Mouse (Mus musculus) cerebellum, adult 9-11 months (tissue): ENCODE measurements at regions not wholly inside any gene's neighbourhood (a gene's known extent, or its start where the extent isn't known, plus 50 kb on each side); places are given as distances from the start of the nearest gene placed in this dataset.
"Not testable (repeated sequence)": the region's sequence is repeated elsewhere in the genome, so short reads cannot be mapped to it uniquely, and the experiment has no call there.

ENCODE experiments used
- DNase-seq: peaks from one replicate; pipeline ENCODE4 v3.0.0; 2022

- DNase-seq: no peak
Observed at GRCm38 (mm10) chr7:95991250-95992032, 179.6 kb upstream of the Tenm4 start.

GRCm38 (mm10) chr7:95992033-95992516, 179.0 kb upstream of the Tenm4 start:
- no peak for DNase-seq

- no peak for DNase-seq
Observed at GRCm38 (mm10) chr7:95992521-95992920, 178.5 kb upstream of the Tenm4 start.

GRCm38 (mm10) chr7:95997190-95997589, 173.9 kb upstream of the Tenm4 start:
- DNase-seq: no peak

- DNase-seq: no peak
Observed at GRCm38 (mm10) chr7:95999189-95999588, 171.9 kb upstream of the Tenm4 start.

- no peak for DNase-seq
Observed at GRCm38 (mm10) chr7:96002401-96002800, 168.6 kb upstream of the Tenm4 start.

- no peak for DNase-seq
Observed at GRCm38 (mm10) chr7:96006299-96006698, 164.7 kb upstream of the Tenm4 start.

GRCm38 (mm10) chr7:96013008-96013407, 158.0 kb upstream of the Tenm4 start:
- DNase-seq: no peak

GRCm38 (mm10) chr7:96017112-96017884, 153.7 kb upstream of the Tenm4 start:
- DNase-seq: no peak

- DNase-seq: no peak
Observed at GRCm38 (mm10) chr7:96024048-96024447, 147.0 kb upstream of the Tenm4 start.

GRCm38 (mm10) chr7:96026781-96027418, 144.1 kb upstream of the Tenm4 start:
- DNase-seq: no peak

GRCm38 (mm10) chr7:96033636-96034035, 137.4 kb upstream of the Tenm4 start:
- DNase-seq: no peak

- no peak for DNase-seq
Observed at GRCm38 (mm10) chr7:96035456-96035855, 135.6 kb upstream of the Tenm4 start.

- DNase-seq: no peak
Observed at GRCm38 (mm10) chr7:96039628-96040027, 131.4 kb upstream of the Tenm4 start.

GRCm38 (mm10) chr7:96041806-96042205, 129.2 kb upstream of the Tenm4 start:
- DNase-seq: no peak

GRCm38 (mm10) chr7:96051631-96052030, 119.4 kb upstream of the Tenm4 start:
- DNase-seq: no peak

GRCm38 (mm10) chr7:96061599-96061998, 109.4 kb upstream of the Tenm4 start:
- not testable (repeated sequence) for DNase-seq

GRCm38 (mm10) chr7:96078511-96078910, 92.5 kb upstream of the Tenm4 start:
- no peak for DNase-seq

GRCm38 (mm10) chr7:96081676-96082075, 89.4 kb upstream of the Tenm4 start:
- no peak for DNase-seq

GRCm38 (mm10) chr7:96095185-96095584, 75.9 kb upstream of the Tenm4 start:
- no peak for DNase-seq

- DNase-seq: no peak
Observed at GRCm38 (mm10) chr7:96095752-96096151, 75.3 kb upstream of the Tenm4 start.

- DNase-seq: no peak
Observed at GRCm38 (mm10) chr7:96098686-96099376, 72.2 kb upstream of the Tenm4 start.

- no peak for DNase-seq
Observed at GRCm38 (mm10) chr7:96102727-96103126, 68.3 kb upstream of the Tenm4 start.
